Mouse (Mus musculus) olfactory bulb, adult 2 months (tissue): ENCODE data around the gene Abcb10.

Experiments
- CTCF ChIP-seq: fragments of 200-500 bp; IDR thresholded peaks from 2 replicates; pipeline ENCODE4 v1.5.1; 2012; ENCODE audit warnings: low read depth, mild to moderate bottlenecking, low read length, moderate library complexity; ENCODE audit not compliant: insufficient read depth
- POLR2A ChIP-seq: fragments of 200-500 bp; IDR thresholded peaks from 2 replicates; pipeline ENCODE4 v1.6.1; 2012; ENCODE audit warnings: mild to moderate bottlenecking, low read depth, low read length, moderate library complexity; ENCODE audit not compliant: insufficient read depth

DNA sequence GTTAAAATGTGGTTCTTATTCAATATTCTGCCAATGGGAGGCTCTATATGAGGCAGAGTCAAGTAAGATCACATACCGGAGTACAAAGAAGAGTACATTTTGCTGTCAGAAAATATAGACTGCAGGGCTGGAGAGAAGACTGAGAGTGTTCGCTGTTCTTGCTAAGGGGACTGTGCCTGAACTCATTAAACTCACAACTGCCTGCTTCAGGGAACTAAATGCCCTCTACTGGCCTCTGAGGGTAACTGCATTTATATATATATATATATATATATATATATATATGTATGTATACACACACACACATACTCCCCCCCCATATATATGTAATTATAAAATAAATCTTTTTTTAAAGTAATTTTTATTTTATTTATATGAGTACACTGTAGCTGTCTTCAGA, 16.0 kb downstream of the Abcb10 start:
- TF ChIP-seq CTCF (no peak), POLR2A (no peak)
